Mouse (Mus musculus) layer of hippocampus, adult 9-11 months (tissue): ENCODE results near the gene Dgkg.

Experiments used
- DNase-seq: peaks from one replicate; pipeline ENCODE4 v3.0.0; 2022

Dgkg gene

GRCm38 (mm10) chr16:22643460-22643859 is 13.6 kb downstream of the Dgkg start:
- no peak for DNase-seq

GRCm38 (mm10) chr16:22642953-22643352 is 14.1 kb downstream of the Dgkg start:
- no peak for DNase-seq

GRCm38 (mm10) chr16:22642054-22642453 is 15.0 kb downstream of the Dgkg start:
- DNase-seq = no peak

GRCm38 (mm10) chr16:22641588-22641987 is 15.4 kb downstream of the Dgkg start:
- no peak for DNase-seq

GRCm38 (mm10) chr16:22637311-22637710 is 19.7 kb downstream of the Dgkg start:
- no peak for DNase-seq

- DNase-seq = no peak
These were observed 21.3 kb downstream of the Dgkg start for GRCm38 (mm10) chr16:22635706-22636105.

GRCm38 (mm10) chr16:22633063-22633462 is 24.0 kb downstream of the Dgkg start:
- no peak for DNase-seq

GRCm38 (mm10) chr16:22630351-22630750 is 26.7 kb downstream of the Dgkg start:
- no peak for DNase-seq

- DNase-seq = no peak
These were observed 27.1 kb downstream of the Dgkg start for GRCm38 (mm10) chr16:22629900-22630299.

GRCm38 (mm10) chr16:22625987-22626386 is 31.0 kb downstream of the Dgkg start:
- DNase-seq = no peak

GRCm38 (mm10) chr16:22625412-22625811 is 31.6 kb downstream of the Dgkg start:
- no peak for DNase-seq

- DNase-seq = no peak
These were observed 34.7 kb downstream of the Dgkg start for GRCm38 (mm10) chr16:22622286-22622685.

- no peak for DNase-seq
These were observed 35.6 kb downstream of the Dgkg start for GRCm38 (mm10) chr16:22621299-22621920.

GRCm38 (mm10) chr16:22618424-22619056 is 38.5 kb downstream of the Dgkg start:
- peak; percentile 44 for DNase-seq

GRCm38 (mm10) chr16:22615805-22616204 is 41.2 kb downstream of the Dgkg start:
- no peak for DNase-seq

GRCm38 (mm10) chr16:22613186-22614073 is 43.6 kb downstream of the Dgkg start:
- no peak for DNase-seq

GRCm38 (mm10) chr16:22608046-22608445 is 49.0 kb downstream of the Dgkg start:
- DNase-seq = no peak

- DNase-seq = no peak
These were observed 50.0 kb downstream of the Dgkg start for GRCm38 (mm10) chr16:22606989-22607388.

- peak; percentile 42 for DNase-seq
These were observed 54.6 kb downstream of the Dgkg start for GRCm38 (mm10) chr16:22602399-22602798.

GRCm38 (mm10) chr16:22601756-22602155 is 55.3 kb downstream of the Dgkg start:
- DNase-seq = no peak

- no peak for DNase-seq
These were observed 56.8 kb downstream of the Dgkg start for GRCm38 (mm10) chr16:22600108-22600699.

- DNase-seq = no peak
These were observed 58.3 kb downstream of the Dgkg start for GRCm38 (mm10) chr16:22598741-22599140.

- no peak for DNase-seq
These were observed 60.6 kb downstream of the Dgkg start for GRCm38 (mm10) chr16:22596394-22596793.
